Mouse (Mus musculus) bone marrow, adult 2 months (tissue): Measurements from ENCODE around the gene Wwc2.

Experiments
- CTCF ChIP-seq: fragments of 200-500 bp; IDR thresholded peaks from 2 replicates; pipeline ENCODE4 v1.5.1; 2011; ENCODE audit warnings: low read length, control low read depth; ENCODE audit not compliant: control insufficient read depth, insufficient read depth
- POLR2A ChIP-seq: fragments of 200-500 bp; IDR thresholded peaks from 2 replicates; pipeline ENCODE4 v1.6.1; 2011; ENCODE audit warnings: low read depth, mild to moderate bottlenecking, control low read depth, low read length, borderline replicate concordance; ENCODE audit not compliant: control insufficient read depth

DNA sequence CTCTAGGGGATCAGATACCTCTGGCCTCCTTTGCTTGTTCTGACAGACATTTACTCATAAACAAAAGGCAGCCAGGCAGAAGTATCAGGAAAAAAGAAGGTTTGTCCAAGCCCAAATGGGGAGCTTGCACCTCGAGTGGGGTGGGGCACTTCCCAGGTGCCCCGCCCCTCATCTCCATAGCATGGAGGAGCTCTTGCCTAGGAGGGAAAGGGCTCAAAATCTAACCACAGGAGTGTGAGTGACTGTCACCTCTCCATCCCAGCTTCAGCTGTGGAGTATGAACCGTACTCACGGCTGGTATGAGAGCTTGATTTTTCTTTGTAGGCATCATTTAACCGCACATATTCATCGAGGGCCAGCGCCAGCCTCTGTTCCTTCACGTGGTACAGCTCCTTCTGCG is 90.4 kb downstream of the Wwc2 start:
- no peak for TF ChIP-seq CTCF
- TF ChIP-seq POLR2A, result no peak
